Mouse (Mus musculus) left cerebral cortex, postnatal 14 days (tissue): ENCODE measurements at regions not wholly inside any gene's neighbourhood (a gene's known extent, or its start where the extent isn't known, plus 50 kb on each side); places are given as distances from the start of the nearest gene placed in this dataset.

Source experiments
- DNase-seq, 2 experiments: peaks; one replicate each; pipeline ENCODE4 v3.0.0; 2021 to 2022; ENCODE audit warnings: low spot score in 2 of 2, mixed read lengths in 1 of 2
- intact Hi-C: fragments of 180-260 bp; cut with DNase I; formaldehyde crosslinking; loops from one replicate; pipeline ENCODE4 v1.15.1; 2025

DNA sequence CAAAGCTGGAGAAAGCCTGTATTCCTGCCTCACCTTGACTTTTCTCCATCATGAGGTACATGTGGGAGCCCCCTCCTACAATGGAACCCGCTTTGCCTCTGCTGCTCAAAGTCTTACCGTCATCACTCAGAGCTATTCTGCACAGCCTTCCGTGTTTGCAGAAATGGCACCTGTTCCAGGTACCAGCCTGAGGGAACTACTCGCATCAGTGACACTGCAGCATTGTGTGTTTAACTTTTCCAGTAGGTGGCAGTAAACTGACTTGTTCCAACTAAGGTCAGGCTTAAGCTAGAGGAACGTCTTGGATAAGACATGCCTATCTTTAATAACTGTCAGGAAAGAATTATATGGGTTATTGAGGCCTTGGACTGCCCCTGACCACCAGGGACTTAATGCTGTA lies 71.4 kb downstream of the Fam173b start:
- intact Hi-C loops = no loop called here
- DNase-seq = peak; percentile 7 to 20

GRCm38 (mm10) chr15:31676771-31677191 lies 75.1 kb downstream of the Fam173b start:
- peak; percentile 22 to 27 for DNase-seq
- intact Hi-C loops = no loop called here

- intact Hi-C loops = no loop called here
- no peak for DNase-seq
These were observed 91.5 kb downstream of the Fam173b start for GRCm38 (mm10) chr15:31693109-31693508.

DNA sequence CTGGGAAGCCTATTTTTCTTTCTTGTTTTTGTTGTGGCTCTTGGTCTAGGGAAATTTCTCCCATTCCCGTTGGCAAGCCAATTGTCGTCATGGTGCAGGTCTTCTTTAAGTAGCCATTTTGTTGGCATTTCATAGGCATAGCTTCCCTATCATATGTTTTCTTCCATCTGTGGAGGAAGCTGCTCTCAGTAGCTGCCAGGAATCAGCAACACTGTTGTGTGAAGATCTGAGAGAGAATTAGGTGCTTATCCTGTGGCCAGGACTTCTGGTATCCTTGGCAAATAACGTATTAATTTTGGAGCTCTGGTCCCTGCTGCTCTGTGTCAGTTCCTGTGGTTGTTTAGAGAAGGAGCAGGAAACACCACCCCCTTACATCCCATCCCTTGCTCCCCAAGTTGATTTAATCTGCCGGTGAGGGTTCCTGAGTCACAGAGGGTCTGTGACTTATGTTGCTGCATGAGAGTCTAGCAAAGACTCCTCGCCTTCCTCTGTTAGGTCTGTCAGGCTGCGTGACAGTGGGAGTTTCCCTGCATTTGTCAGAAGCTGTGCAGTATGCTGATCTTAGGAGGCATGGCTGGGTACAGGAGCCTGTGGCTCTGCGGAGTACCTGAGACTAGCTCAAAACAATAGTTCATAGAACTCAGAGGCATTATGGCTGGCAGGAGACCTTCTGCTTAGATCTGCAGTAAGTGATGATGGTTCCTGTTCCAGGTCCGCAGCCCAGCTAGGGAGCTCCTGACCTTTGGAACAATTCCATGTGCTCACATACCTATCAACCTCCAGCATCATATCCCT lies 93.4 kb downstream of the Fam173b start:
- intact Hi-C loops = no loop called here
- no peak for DNase-seq

- no peak for DNase-seq
- intact Hi-C loops = no loop called here
These were observed 101.7 kb downstream of the Fam173b start for GRCm38 (mm10) chr15:31703400-31703799.

- intact Hi-C loops = no loop called here
- DNase-seq = no peak
These were observed 105.8 kb downstream of the Fam173b start for GRCm38 (mm10) chr15:31707416-31707815.

DNA sequence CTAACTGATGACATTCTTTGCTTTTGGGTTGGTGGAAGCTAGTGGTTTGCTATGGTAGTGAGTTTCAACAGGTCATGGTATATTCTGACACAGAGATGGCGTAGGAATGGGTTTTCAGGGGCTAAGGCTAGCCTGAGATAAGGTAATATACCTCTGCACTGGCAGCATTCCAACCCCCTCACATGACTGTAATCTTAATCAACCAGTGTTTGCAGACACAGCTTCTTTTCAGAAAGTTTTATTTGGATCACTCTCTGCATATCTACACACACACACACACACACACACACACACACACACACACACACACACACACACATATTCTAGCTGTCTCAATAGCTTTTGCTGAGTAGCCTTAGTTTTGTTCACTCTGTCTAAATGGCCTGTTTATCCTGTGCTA lies 119.4 kb downstream of the Fam173b start:
- intact Hi-C loops = no loop called here
- DNase-seq = no peak

GRCm38 (mm10) chr15:31722429-31722828 lies 120.8 kb downstream of the Fam173b start:
- intact Hi-C loops = no loop called here
- DNase-seq = no peak

DNA sequence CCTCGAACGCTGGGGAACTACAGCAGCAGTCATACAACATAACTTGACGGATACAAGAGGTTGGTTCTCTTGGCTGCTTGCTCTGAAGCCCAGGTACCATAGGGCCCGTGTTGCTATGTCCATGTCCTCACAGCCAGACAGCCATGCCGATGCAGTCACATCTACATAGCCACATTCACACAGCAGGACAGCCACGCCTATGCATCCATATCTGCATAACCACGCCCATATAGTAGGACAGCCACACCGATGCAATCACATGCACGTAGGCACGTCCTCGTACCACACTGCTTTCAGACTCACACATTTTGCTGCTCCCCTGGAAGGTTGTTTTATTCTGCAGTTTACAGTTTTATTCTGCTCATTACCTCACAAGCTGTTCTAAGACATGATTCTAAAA lies 122.6 kb downstream of the Fam173b start:
- intact Hi-C loops = no loop called here

GRCm38 (mm10) chr15:31729133-31729532 lies 127.5 kb downstream of the Fam173b start:
- intact Hi-C loops = no loop called here
- DNase-seq = no peak

More for the DNA sequence above, 122.6 kb downstream of the Fam173b start:
- DNase-seq = no peak

GRCm38 (mm10) chr15:31741686-31742085 lies 140.0 kb downstream of the Fam173b start:
- no peak for DNase-seq
- intact Hi-C loops = no loop called here

- peak in 1 of 2 experiments; percentile 13 for DNase-seq
- intact Hi-C loops = no loop called here
These were observed 142.9 kb downstream of the Fam173b start for GRCm38 (mm10) chr15:31744570-31744969.

DNA sequence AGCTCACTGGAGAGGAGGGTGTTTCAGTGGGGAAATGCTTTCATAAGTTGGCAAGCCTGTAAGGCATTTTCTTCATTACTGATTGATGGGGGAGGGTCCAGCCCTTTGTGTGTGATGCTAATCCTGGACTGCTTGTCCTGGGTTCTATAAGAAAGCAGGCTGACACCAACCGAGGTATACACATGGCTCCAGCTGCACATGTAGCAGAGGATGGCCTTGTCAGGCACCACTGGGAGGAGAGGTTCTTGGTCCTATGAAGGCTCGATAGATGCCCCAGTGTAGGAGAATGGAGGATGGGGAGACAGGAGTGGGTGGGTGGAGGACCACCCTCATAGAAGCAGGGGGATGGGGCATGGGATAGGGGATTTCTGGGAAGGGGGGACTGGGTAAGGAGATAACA lies 151.0 kb downstream of the Fam173b start:
- DNase-seq = no peak
- intact Hi-C loops = no loop called here

- intact Hi-C loops = no loop called here
- no peak for DNase-seq
These were observed 152.1 kb downstream of the Fam173b start for GRCm38 (mm10) chr15:31753578-31754281.

DNA sequence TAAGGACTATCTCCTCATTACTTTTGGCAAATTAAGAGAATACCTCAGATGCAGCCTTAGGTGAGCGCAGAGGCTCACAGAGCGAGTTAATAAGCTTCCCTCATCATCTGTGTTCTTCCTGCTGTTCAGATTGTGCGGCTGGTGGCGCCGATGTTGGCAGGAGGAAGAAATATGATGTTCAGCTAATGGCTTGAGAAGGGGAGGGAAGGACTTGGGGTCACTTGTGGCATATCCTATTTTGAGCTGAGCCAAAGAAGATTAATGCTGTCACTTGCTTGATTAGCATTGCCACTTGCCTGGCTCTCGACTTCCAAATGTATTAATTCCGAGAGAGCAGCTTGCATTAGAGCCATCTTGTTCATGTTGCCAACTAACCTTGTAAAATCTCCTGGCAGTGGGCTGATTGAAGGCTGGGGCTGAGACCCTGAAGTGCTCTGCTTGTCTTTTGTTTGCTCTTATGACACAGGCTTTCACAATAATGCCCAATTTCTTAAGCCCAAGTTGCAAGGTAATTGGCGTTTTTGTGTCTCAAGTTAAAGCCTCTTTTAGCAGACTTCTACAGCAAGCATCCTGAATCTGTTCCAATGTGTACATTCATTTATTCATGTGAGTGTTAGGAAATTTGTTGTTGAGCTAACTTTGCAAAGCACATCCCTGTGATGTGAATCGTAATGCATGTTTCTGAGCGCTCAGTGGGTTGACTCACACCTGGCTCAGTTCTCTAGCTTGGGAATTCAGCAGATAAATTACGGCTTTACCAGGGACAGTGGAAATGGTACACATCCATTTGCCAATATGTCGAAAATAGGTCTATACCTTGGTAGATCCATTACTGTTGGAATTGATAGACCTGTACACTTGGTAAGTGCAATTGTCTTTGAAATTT lies 167.6 kb downstream of the Fam173b start:
- intact Hi-C loops = no loop called here
- DNase-seq = peak in 1 of 2 experiments; percentile 12

GRCm38 (mm10) chr15:31783081-31783480 lies 181.4 kb downstream of the Fam173b start:
- no peak for DNase-seq
- intact Hi-C loops = no loop called here

DNA sequence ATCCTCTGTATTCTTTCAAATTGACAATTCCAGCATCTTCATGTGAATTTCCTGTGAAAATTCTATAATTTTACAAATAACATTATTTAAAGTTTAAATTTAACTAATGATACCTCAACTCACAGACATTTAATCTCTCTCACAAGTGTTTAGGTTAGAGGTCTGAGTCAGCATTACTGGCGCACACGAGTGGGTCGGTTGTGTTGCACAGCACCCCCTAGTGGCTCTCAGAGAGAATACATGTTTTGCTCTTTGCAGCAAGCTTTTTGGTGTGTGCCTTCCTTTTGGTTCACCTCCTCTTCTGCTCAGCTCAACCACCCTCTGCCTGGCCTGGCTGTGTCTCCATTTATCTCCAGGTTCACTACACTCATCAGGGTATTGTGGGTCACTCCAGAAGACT lies 183.4 kb downstream of the Fam173b start:
- no peak for DNase-seq
- intact Hi-C loops = no loop called here

DNA sequence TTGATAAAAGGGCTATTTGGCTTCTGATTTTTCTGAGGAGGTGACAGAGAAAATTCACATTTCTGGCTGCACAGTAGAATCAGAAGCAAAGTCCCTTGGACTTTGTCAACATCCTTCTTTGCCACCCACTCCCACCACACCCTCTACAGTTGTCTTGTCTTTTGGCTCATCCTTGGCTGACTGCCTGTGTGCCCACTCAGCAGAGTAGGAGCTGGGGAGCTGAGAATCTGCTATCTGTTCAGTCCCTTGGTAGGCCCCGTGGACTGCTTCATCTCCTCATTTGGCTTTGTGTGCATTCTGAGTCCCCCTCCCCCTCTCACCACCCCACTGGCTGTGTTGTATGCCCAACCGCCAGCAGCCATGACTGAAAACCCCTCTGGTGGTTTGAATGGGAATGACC lies 197.2 kb downstream of the Fam173b start:
- peak; percentile 44 to 60 for DNase-seq
- intact Hi-C loops = no loop called here

GRCm38 (mm10) chr15:31805522-31805921 lies 203.9 kb downstream of the Fam173b start:
- DNase-seq = no peak
- intact Hi-C loops = no loop called here

GRCm38 (mm10) chr15:31815551-31815950 lies 213.9 kb downstream of the Fam173b start:
- no peak for DNase-seq

More at GRCm38 (mm10) chr15:31815551-31815950, 213.9 kb downstream of the Fam173b start:
- intact Hi-C loops = no loop called here
